Mouse (Mus musculus) gastrocnemius, adult 18-20 months (tissue): ENCODE data around the gene Crybg1. TPM values are rescaled to one million over a fixed set of nuclear protein-coding genes. Genes with fewer than 3 reads are reported as not detected.

Experiments used
- DNase-seq: peaks from one replicate; pipeline ENCODE4 v3.0.0; 2021; ENCODE audit warnings: low spot score
- total RNA-seq, 2 experiments: library from RNA; stranded (reverse); gene quantifications; 2 replicates each; pipeline ENCODE4 v1.2.3; 2021

The Crybg1 gene
- total RNA-seq, 2 experiments from 2014 or later, result 1.1 to 1.6 TPM

- no peak for DNase-seq
Measured at GRCm38 (mm10) chr10:44094794-44095193, 53.9 kb downstream of the Crybg1 start.

- no peak for DNase-seq
Measured at GRCm38 (mm10) chr10:44091757-44092156, 56.9 kb downstream of the Crybg1 start.

- DNase-seq, result no peak
Measured at GRCm38 (mm10) chr10:44080351-44080750, 68.3 kb downstream of the Crybg1 start.

- DNase-seq, result no peak
Measured at GRCm38 (mm10) chr10:44078799-44079521, 69.7 kb downstream of the Crybg1 start.

- DNase-seq, result peak; percentile 52
Measured at GRCm38 (mm10) chr10:44071095-44071494, 77.6 kb downstream of the Crybg1 start.

GRCm38 (mm10) chr10:44069131-44069530, 79.5 kb downstream of the Crybg1 start:
- no peak for DNase-seq

GRCm38 (mm10) chr10:44065848-44066360, 82.7 kb downstream of the Crybg1 start:
- no peak for DNase-seq

GRCm38 (mm10) chr10:44062981-44063380, 85.7 kb downstream of the Crybg1 start:
- DNase-seq, result no peak

- DNase-seq, result no peak
Measured at GRCm38 (mm10) chr10:44050913-44051312, 97.7 kb downstream of the Crybg1 start.

- no peak for DNase-seq
Measured at GRCm38 (mm10) chr10:44044727-44045126, 103.9 kb downstream of the Crybg1 start.

GRCm38 (mm10) chr10:44043630-44044029, 105.0 kb downstream of the Crybg1 start:
- DNase-seq, result no peak

- no peak for DNase-seq
Measured at GRCm38 (mm10) chr10:44039185-44039584, 109.5 kb downstream of the Crybg1 start.

- no peak for DNase-seq
Measured at GRCm38 (mm10) chr10:44037918-44038544, 110.6 kb downstream of the Crybg1 start.

- DNase-seq, result no peak
Measured at GRCm38 (mm10) chr10:44029566-44029965, 119.1 kb downstream of the Crybg1 start.

- no peak for DNase-seq
Measured at GRCm38 (mm10) chr10:44027226-44027625, 121.4 kb downstream of the Crybg1 start.

- DNase-seq, result no peak
Measured at GRCm38 (mm10) chr10:44026105-44026504, 122.5 kb downstream of the Crybg1 start.

- DNase-seq, result no peak
Measured at GRCm38 (mm10) chr10:44024705-44025104, 123.9 kb downstream of the Crybg1 start.

GRCm38 (mm10) chr10:44020141-44020540, 128.5 kb downstream of the Crybg1 start:
- no peak for DNase-seq

GRCm38 (mm10) chr10:44018562-44018961, 130.1 kb downstream of the Crybg1 start:
- DNase-seq, result no peak

GRCm38 (mm10) chr10:44015631-44016030, 133.0 kb downstream of the Crybg1 start:
- DNase-seq, result no peak

GRCm38 (mm10) chr10:44013885-44014284, 134.8 kb downstream of the Crybg1 start:
- no peak for DNase-seq

- DNase-seq, result no peak
Measured at GRCm38 (mm10) chr10:44011408-44011807, 137.2 kb downstream of the Crybg1 start.

GRCm38 (mm10) chr10:44008808-44009207, 139.8 kb downstream of the Crybg1 start:
- no peak for DNase-seq
